Comparison of ENCODE assay signal across 14 mouse cellular contexts in the genomic region with DNA sequence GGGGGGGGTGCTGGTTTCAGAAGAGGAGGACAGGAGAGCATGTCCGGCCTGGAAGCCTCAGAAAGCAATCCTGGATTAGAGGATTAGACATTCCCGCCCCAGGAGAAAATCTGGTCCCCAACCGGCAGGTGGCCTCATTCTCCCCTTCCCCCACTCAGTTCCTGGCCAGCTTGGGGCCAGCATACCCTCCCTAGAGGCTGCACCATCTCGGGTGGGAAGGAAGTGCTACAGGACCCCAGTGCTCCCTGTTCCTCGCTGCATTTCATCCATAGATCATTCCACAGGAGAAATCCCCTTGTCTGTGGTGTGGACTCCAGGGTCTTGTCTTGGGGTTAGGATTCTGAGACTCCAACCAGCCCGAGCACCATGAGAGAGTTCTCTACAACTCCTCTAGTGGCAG. TPM values are rescaled to one million over a fixed set of nuclear protein-coding genes. Genes with fewer than 3 reads are reported as not detected.
DNase-seq lines count a peak whose midpoint lies in the region; ATAC-seq and TF ChIP-seq lines count a peak whose summit lies in the region.
"Had no signal": no experiment of that assay in that cellular context is flagged by ENCODE, and none has a peak within 500 bp of the region (broad histone marks: within the 10 kb centered on the region; RNA-seq: fewer than 3 reads in every experiment).

No protein-coding gene starts in this region.

- 8% methylated on average over 6 of the region's 6 CpGs for WGBS in embryonic facial prominence, embryonic 10.5 days
- WGBS in hindbrain, postnatal 0 days, result 10% methylated on average over 6 of the region's 6 CpGs

- H3K9ac ChIP-seq in hindbrain, postnatal 0 days (replicated peaks; ENCODE audit: low read length), result no peak overlapping the region; the same call in 1 of the 2 replicates
- H3K9ac ChIP-seq: heart, embryonic 15.5 days; limb, embryonic 15.5 days had no signal

- no peak overlapping the region for H3K27ac ChIP-seq in embryonic facial prominence, embryonic 10.5 days (replicated peaks)
- H3K27ac ChIP-seq in hindbrain, postnatal 0 days, result peak overlapping the region; percentile 89
- H3K27ac ChIP-seq: heart, embryonic 15.5 days; limb, embryonic 15.5 days had no signal

- intact Hi-C loops in left cerebral cortex, postnatal 14 days (cut with DNase I), result loop anchor here (10.0 kb wide), 1 partner anchor 318 kb away; a partner anchor contains a TSS

- 0 out of 2 replicates have a peak overlapping the region, but pooled peaks have one; percentile 56 for H3K4me3 ChIP-seq in embryonic facial prominence, embryonic 10.5 days
- H3K4me3 ChIP-seq in hindbrain, postnatal 0 days (ENCODE audit: low read length), result no peak overlapping the region

- H3K36me3 ChIP-seq in embryonic facial prominence, embryonic 10.5 days (replicated peaks), result no peaks in the 10 kb centered on the region
- no peaks in the 10 kb centered on the region for H3K36me3 ChIP-seq in hindbrain, postnatal 0 days (ENCODE audit: insufficient read depth, low read length)
- H3K36me3 ChIP-seq: heart, embryonic 15.5 days; limb, embryonic 15.5 days had no signal

- peaks cover 99% of the 10 kb centered on the region for H3K27me3 ChIP-seq in embryonic facial prominence, embryonic 10.5 days (replicated peaks; ENCODE audit: low read depth, poor library complexity, severe bottlenecking)
- H3K27me3 ChIP-seq in hindbrain, postnatal 0 days (ENCODE audit: insufficient read depth, low read length), result peaks cover 29% of the 10 kb centered on the region

- peaks cover 46% of the 10 kb centered on the region for H3K4me1 ChIP-seq in embryonic facial prominence, embryonic 10.5 days
- H3K4me1 ChIP-seq in hindbrain, postnatal 0 days (ENCODE audit: insufficient read depth, low read length), result 0 out of 2 replicates have a peak, but pooled peaks cover 18% of the 10 kb centered on the region

- H3K9me3 ChIP-seq in embryonic facial prominence, embryonic 10.5 days, result no peaks in the 10 kb centered on the region
- no peaks in the 10 kb centered on the region for H3K9me3 ChIP-seq in hindbrain, postnatal 0 days (ENCODE audit: low read length)
- H3K9me3 ChIP-seq: heart, embryonic 15.5 days; limb, embryonic 15.5 days had no signal

- ATAC-seq in hindbrain, postnatal 0 days, result no peak
- no peak for ATAC-seq in erythroblast, adult 5-6 weeks (replicated peaks; ENCODE audit: low FRiP score, poor library complexity, severe bottlenecking)

- TF ChIP-seq CTCF in hindbrain, postnatal 0 days (IDR thresholded peaks at IDR 0.05; ENCODE audit: low read depth), result peak; percentile 29; the same call in 1 of the 2 replicates

- peak; percentile 32 to 52 for DNase-seq in left cerebral cortex, adult 18-20 months (ENCODE audit: low spot score in 2 of 2)
- DNase-seq in left cerebral cortex, postnatal 14 days (ENCODE audit: low spot score in 2 of 2), result no peak
- peak; percentile 73 for DNase-seq in brain, adult 2 months (ENCODE audit: low read depth, low spot score)
- DNase-seq in embryonic facial prominence, embryonic 10.5 days (ENCODE audit: low spot score), result no peak
- DNase-seq in hindbrain, postnatal 0 days (ENCODE audit: low spot score), result no peak
- DNase-seq in thymus, adult 18-20 months, result no peak
- no peak for DNase-seq in urinary bladder, adult 18-20 months (ENCODE audit: low spot score in 2 of 2)
- DNase-seq: adrenal gland, adult 2 months; gastrocnemius, postnatal 10 days; kidney, adult 11 months; lung, postnatal 14 days had no signal

- peak overlapping the region; percentile 61 for H3K4me2 ChIP-seq in hindbrain, postnatal 0 days (ENCODE audit: low read depth, low read length)

RNA-seq across cellular contexts. Expression of a gene that starts 6.6 kb away (rescaled TPM):
- total RNA-seq in left cerebral cortex, adult 18-20 months (2021), result 100 to 1,000 TPM; 538 to 565 TPM
- 100 to 1,000 TPM; 451 to 495 TPM for total RNA-seq in left cerebral cortex, postnatal 14 days (2021)
- 1.5 and 1.7 TPM in 2 replicates for polyA plus RNA-seq in embryonic facial prominence, embryonic 10.5 days (2016; fragmentation: Nextera tagmentation; extraction: Ambion mirVana)
- 257 TPM in 2 replicates for total RNA-seq in hindbrain, postnatal 0 days (2014; rRNA removed)
- polyA plus RNA-seq in hindbrain, postnatal 0 days (2015; fragmentation: Nextera tagmentation; extraction: Ambion mirVana), result 67.1 and 71.0 TPM in 2 replicates
- total RNA-seq in erythroblast, adult 5-6 weeks (2015; ENCODE audit: low replicate concordance), result not detected in 2 replicates
- not detected in 2 replicates for total RNA-seq in erythroblast, adult 5-6 weeks (2017; ENCODE audit: low replicate concordance)

RNA-seq across cellular contexts. Expression of a gene that starts 26.6 kb away (rescaled TPM):
- total RNA-seq in left cerebral cortex, adult 18-20 months (2021), result 1 to 10 TPM; 2.0 to 2.1 TPM
- total RNA-seq in left cerebral cortex, postnatal 14 days (2021), result 1 to 10 TPM; 1.4 to 1.9 TPM
- 0.28 and 0.77 TPM in 2 replicates for polyA plus RNA-seq in embryonic facial prominence, embryonic 10.5 days (2016; fragmentation: Nextera tagmentation; extraction: Ambion mirVana)
- 8.8 and 14.4 TPM in 2 replicates for total RNA-seq in hindbrain, postnatal 0 days (2014; rRNA removed)
- 6.7 and 7.1 TPM in 2 replicates for polyA plus RNA-seq in hindbrain, postnatal 0 days (2015; fragmentation: Nextera tagmentation; extraction: Ambion mirVana)
- 73.6 and 120 TPM in 2 replicates for total RNA-seq in erythroblast, adult 5-6 weeks (2015; ENCODE audit: low replicate concordance)
- 31.4 and 35.7 TPM in 2 replicates for total RNA-seq in erythroblast, adult 5-6 weeks (2017; ENCODE audit: low replicate concordance)

RNA-seq across cellular contexts. Expression of a gene that starts 55.6 kb away (rescaled TPM):
- 10 to 100 TPM; 25.0 to 25.1 TPM for total RNA-seq in left cerebral cortex, adult 18-20 months (2021)
- total RNA-seq in left cerebral cortex, postnatal 14 days (2021), result 10 to 100 TPM; 24.1 to 25.4 TPM
- 17.4 and 18.2 TPM in 2 replicates for polyA plus RNA-seq in embryonic facial prominence, embryonic 10.5 days (2016; fragmentation: Nextera tagmentation; extraction: Ambion mirVana)
- 26.5 and 28.3 TPM in 2 replicates for total RNA-seq in hindbrain, postnatal 0 days (2014; rRNA removed)
- polyA plus RNA-seq in hindbrain, postnatal 0 days (2015; fragmentation: Nextera tagmentation; extraction: Ambion mirVana), result 9.0 and 9.2 TPM in 2 replicates
- total RNA-seq in erythroblast, adult 5-6 weeks (2015; ENCODE audit: low replicate concordance), result 13.4 and 17.9 TPM in 2 replicates
- 9.9 and 10.3 TPM in 2 replicates for total RNA-seq in erythroblast, adult 5-6 weeks (2017; ENCODE audit: low replicate concordance)

Comparison
In these comparisons a context has a peak if more than half of its experiments do, and no peak if none do; other contexts are left out.
1. DNase-seq: peak in left cerebral cortex, adult 18-20 months (2 of 2) and brain, adult 2 months (single experiment); none in left cerebral cortex, postnatal 14 days (0 of 2), embryonic facial prominence, embryonic 10.5 days (single experiment), hindbrain, postnatal 0 days (single experiment), thymus, adult 18-20 months (0 of 2) and urinary bladder, adult 18-20 months (0 of 2).
2. RNA of a gene that starts 6.6 kb away (total RNA-seq): 538 to 565 TPM in left cerebral cortex, adult 18-20 months, 451 to 495 TPM in left cerebral cortex, postnatal 14 days and 257 TPM in hindbrain, postnatal 0 days; not detected in erythroblast, adult 5-6 weeks; every median in the first group is over 100 times any median in the second.